Mouse (Mus musculus): ENCODE results near the gene N4bp2. TPM values are rescaled to one million over a fixed set of nuclear protein-coding genes. Genes with fewer than 3 reads are reported as not detected.

Gene N4bp2
- total RNA-seq, 2 experiments from 2014 or later = 32.6 to 59.1 TPM

Other genes starting within 250 kb of the N4bp2 start
- 36.5 and 44.3 TPM in 2 replicates for gene Smim14, start 226.3 kb upstream of the N4bp2 start, total RNA-seq (2015; ENCODE audit: low replicate concordance)
- gene Smim14, start 226.3 kb upstream of the N4bp2 start, total RNA-seq (2017; ENCODE audit: low replicate concordance) = 13.5 and 18.9 TPM in 2 replicates
- 79.6 and 94.1 TPM in 2 replicates for gene Ube2k, start 226.3 kb upstream of the N4bp2 start, total RNA-seq (2015; ENCODE audit: low replicate concordance)
- gene Ube2k, start 226.3 kb upstream of the N4bp2 start, total RNA-seq (2017; ENCODE audit: low replicate concordance) = 34.3 and 37.0 TPM in 2 replicates
- 216 and 231 TPM in 2 replicates for gene Pds5a, start 65.2 kb upstream of the N4bp2 start, total RNA-seq (2015; ENCODE audit: low replicate concordance)
- 270 and 327 TPM in 2 replicates for gene Pds5a, start 65.2 kb upstream of the N4bp2 start, total RNA-seq (2017; ENCODE audit: low replicate concordance)
- 4.3 and 12.2 TPM in 2 replicates for gene Rhoh, start 97.7 kb downstream of the N4bp2 start, total RNA-seq (2015; ENCODE audit: low replicate concordance)
- gene Rhoh, start 97.7 kb downstream of the N4bp2 start, total RNA-seq (2017; ENCODE audit: low replicate concordance) = 6.4 and 22.1 TPM in 2 replicates
- not detected in 2 replicates for gene Chrna9, start 171.4 kb downstream of the N4bp2 start, total RNA-seq (2015; ENCODE audit: low replicate concordance)
- gene Chrna9, start 171.4 kb downstream of the N4bp2 start, total RNA-seq (2017; ENCODE audit: low replicate concordance) = not detected in 2 replicates
- gene 9130230L23Rik, start 240.8 kb downstream of the N4bp2 start, total RNA-seq (2015; ENCODE audit: low replicate concordance) = not detected in 2 replicates
- not detected in 2 replicates for gene 9130230L23Rik, start 240.8 kb downstream of the N4bp2 start, total RNA-seq (2017; ENCODE audit: low replicate concordance)

All from erythroid progenitor cell, adult 5-6 weeks (primary cell).